Mouse (Mus musculus) C2C12 (cell line): ENCODE measurements around the gene Cd70.

Experiments used
- CTCF ChIP-seq: IDR thresholded peaks from one replicate; pipeline ENCODE4 v1.5.1; 2011; ENCODE audit not compliant: control insufficient read depth, insufficient read depth, insufficient read length
- FOSL1 ChIP-seq: IDR thresholded peaks from one replicate; pipeline ENCODE4 v1.8.0; 2011; ENCODE audit warnings: mild to moderate bottlenecking, low read length; ENCODE audit not compliant: poor library complexity, insufficient read depth, severe bottlenecking
- USF1 ChIP-seq: IDR thresholded peaks from one replicate; pipeline ENCODE4 v1.6.1; 2011; ENCODE audit warnings: low read depth, mild to moderate bottlenecking, control low read depth, moderate library complexity

- TF ChIP-seq CTCF: no peak
- no peak for TF ChIP-seq USF1
- TF ChIP-seq FOSL1: no peak
Measured at GRCm38 (mm10) chr17:57194771-57195170, 45.2 kb upstream of the Cd70 start.
